Mouse (Mus musculus) liver, adult 2 months (tissue): ENCODE measurements at regions not wholly inside any gene's neighbourhood (a gene's known extent, or its start where the extent isn't known, plus 50 kb on each side); places are given as distances from the start of the nearest gene placed in this dataset.

Experiments used
- CTCF ChIP-seq: fragments of 200-500 bp; IDR thresholded peaks from 2 replicates; pipeline ENCODE4 v1.5.1; 2011; ENCODE audit warnings: low read depth, low read length, control low read depth
- POLR2A ChIP-seq: fragments of 200-500 bp; IDR thresholded peaks from 2 replicates; pipeline ENCODE4 v1.6.1; 2011; ENCODE audit warnings: low read length, control low read depth; ENCODE audit not compliant: insufficient read depth; ENCODE audit errors: extremely low read depth

GRCm38 (mm10) chr4:45604271-45604800 lies 72.1 kb upstream of the Shb start:
- no peak for TF ChIP-seq CTCF
- TF ChIP-seq POLR2A: no peak
